Mouse (Mus musculus): ENCODE measurements at regions not wholly inside any gene's neighbourhood (a gene's known extent, or its start where the extent isn't known, plus 50 kb on each side); places are given as distances from the start of the nearest gene placed in this dataset.

- DNase-seq (ENCODE audit: extremely low read depth, insufficient read length, low spot score), result no peak
These were observed 150.2 kb downstream of the Usp46 start for GRCm38 (mm10) chr5:73918011-73918410.

DNA sequence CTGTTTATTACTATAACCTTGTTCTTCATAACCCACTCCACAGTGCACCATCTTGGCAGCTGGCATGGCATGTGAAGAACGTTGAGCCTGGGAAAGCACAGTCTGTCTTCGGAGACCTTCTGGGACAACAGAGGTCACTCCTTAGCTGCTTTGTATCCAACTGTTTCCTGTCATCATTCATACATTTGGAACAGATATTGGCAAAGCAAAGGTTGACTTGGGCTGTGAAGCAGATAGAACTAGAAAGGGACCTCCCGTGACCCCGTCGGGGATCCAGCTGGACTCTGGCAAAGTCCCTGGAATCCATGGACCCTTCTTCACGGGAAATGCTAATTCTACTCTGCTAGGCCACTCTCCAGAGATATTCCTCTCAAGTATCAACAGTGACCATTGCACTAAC is 148.3 kb downstream of the Usp46 start:
- DNase-seq (ENCODE audit: extremely low read depth, insufficient read length, low spot score), result no peak

DNA sequence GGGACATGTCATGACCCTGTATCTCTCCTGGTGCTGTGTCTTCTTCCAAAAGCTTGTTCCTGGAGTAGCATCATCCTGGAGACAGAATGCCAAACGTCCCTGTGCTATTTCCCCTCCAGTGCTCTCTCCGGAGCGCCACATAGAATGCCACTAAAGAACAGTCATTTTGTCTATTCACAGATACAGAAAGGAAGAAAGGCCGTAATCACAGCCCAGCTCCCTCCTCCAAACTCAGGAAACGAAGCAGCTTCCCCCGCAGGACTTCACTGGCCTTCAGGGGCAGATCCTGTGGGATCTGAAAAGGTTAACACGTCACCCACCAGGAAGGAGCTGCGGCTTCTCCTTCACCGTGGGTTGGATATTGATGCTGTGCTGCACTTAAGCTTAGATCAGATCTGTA is 140.7 kb downstream of the Usp46 start:
- no peak for DNase-seq (ENCODE audit: extremely low read depth, insufficient read length, low spot score)

GRCm38 (mm10) chr5:73928691-73929090 is 139.5 kb downstream of the Usp46 start:
- DNase-seq (ENCODE audit: extremely low read depth, insufficient read length, low spot score), result no peak

- no peak for DNase-seq (ENCODE audit: extremely low read depth, insufficient read length, low spot score)
These were observed 138.0 kb downstream of the Usp46 start for GRCm38 (mm10) chr5:73930205-73930604.

DNA sequence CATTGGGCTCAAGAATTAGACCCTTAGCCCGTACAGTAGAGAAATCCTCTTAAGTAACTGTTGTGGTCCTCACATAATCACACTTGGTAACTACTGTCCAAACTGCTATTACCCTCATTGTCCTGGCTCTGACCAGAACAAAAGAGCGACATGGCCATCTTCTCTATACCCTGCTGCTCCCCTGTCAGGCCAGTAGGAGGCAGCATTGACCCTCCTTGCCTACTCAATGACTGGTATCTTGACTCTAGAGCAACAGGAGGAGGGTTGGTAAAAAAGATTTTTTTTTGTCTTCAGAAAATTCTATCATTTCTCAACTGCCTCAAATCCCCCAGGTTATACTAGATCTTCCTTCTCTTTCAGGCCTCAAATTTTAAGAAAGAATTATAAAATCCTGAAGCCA is 130.4 kb downstream of the Usp46 start:
- DNase-seq (ENCODE audit: extremely low read depth, insufficient read length, low spot score), result no peak

- no peak for DNase-seq (ENCODE audit: extremely low read depth, insufficient read length, low spot score)
These were observed 129.8 kb downstream of the Usp46 start for GRCm38 (mm10) chr5:73938450-73938849.

DNA sequence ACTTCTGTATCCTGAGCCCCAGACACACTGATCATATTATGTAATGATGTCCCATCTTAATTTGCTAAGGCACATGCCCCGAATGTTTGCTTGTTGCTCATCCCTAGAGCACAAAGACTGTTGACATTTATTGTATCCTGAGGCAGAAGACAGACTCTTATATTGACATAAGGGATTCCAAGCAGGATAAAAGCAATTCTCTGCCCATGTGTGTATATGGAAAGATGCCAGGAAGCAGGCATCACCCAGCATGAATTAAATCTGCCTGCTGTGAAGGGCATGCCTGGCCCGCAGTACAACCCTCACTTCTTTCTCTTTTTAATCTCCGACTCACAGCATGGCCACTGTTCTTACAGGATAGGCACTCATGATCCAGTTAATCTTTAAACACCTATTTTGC is 125.3 kb downstream of the Usp46 start:
- no peak for DNase-seq (ENCODE audit: extremely low read depth, insufficient read length, low spot score)

- DNase-seq (ENCODE audit: extremely low read depth, insufficient read length, low spot score), result no peak
These were observed 122.6 kb downstream of the Usp46 start for GRCm38 (mm10) chr5:73945671-73946070.

DNA sequence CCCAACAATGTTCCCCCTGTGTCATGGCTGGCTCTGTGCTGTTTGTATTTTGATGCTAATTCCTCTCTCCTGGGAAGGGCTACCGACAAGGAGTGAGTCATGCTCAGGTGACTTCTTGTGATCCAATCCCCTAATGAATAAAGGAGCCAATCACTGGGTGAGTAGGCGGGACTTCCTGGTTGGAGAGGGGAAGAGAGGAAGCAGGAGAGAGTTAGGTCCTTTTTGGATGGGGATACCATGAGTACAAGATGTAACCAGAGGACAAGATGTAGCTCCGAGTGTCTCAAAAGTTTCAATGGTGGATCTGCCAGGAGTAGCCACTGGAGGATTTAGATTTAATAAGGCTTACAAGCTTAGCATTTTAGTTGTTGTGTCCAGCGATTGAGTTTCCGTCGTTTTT is 122.1 kb downstream of the Usp46 start:
- peak; percentile 51 for DNase-seq (ENCODE audit: extremely low read depth, insufficient read length, low spot score)

- DNase-seq (ENCODE audit: extremely low read depth, insufficient read length, low spot score), result no peak
These were observed 120.0 kb downstream of the Usp46 start for GRCm38 (mm10) chr5:73948031-73948899.
